Mouse (Mus musculus) left cerebral cortex, postnatal 10 days (tissue): ENCODE data around the gene Rspo4. TPM values are rescaled to one million over a fixed set of nuclear protein-coding genes. Genes with fewer than 3 reads are reported as not detected.

Experiments
- DNase-seq, 2 experiments: peaks; one replicate each; pipeline ENCODE4 v3.0.0; 2021 to 2022; ENCODE audit warnings: low spot score in 2 of 2, mixed read lengths in 1 of 2; ENCODE audit errors: extremely low spot score in 1 of 2
- intact Hi-C: fragments of 180-260 bp; cut with DNase I; formaldehyde crosslinking; loops from one replicate; pipeline ENCODE4 v1.15.1; 2025
- total RNA-seq, 2 experiments: library from RNA; stranded (reverse); gene quantifications; 2 replicates each; pipeline ENCODE4 v1.2.3; 2021

Gene Rspo4
- total RNA-seq, 2 experiments from 2014 or later, result 0.19 TPM; not detected in 1

GRCm38 (mm10) chr2:151907020-151907419 is 64.3 kb downstream of the Rspo4 start:
- intact Hi-C loops, result no loop called here
- DNase-seq, result no peak

- intact Hi-C loops, result no loop called here
- no peak for DNase-seq
These were observed 66.7 kb downstream of the Rspo4 start for GRCm38 (mm10) chr2:151909386-151909785.

DNA sequence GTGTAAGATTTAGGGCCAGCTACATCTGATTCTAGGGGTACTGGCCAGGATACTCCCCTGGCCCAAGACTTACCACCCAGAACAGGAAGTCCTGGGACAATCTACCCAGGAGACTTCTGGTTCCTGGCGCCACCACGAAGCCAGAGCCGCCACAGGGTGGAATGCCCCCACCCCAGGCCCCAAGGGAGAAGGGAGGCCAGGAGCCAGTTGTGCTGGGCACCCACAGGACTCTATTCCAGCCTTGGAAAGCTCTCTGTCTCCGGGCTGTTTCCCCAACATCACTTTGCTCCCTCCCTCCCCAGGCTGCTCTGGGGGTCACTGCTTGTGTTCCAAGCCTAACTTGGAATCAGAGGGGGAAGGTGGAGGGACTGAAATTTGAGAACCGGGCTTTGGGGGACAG is 67.8 kb downstream of the Rspo4 start:
- intact Hi-C loops, result no loop called here
- DNase-seq, result no peak

GRCm38 (mm10) chr2:151910919-151911500 is 68.3 kb downstream of the Rspo4 start, which contains the start of gene Angpt4:
Gene Angpt4, plus strand, starts transcription at chr2:151911210.
- DNase-seq, result no peak
- intact Hi-C loops, result no loop called here

- intact Hi-C loops, result no loop called here
- no peak for DNase-seq
These were observed 69.0 kb downstream of the Rspo4 start for GRCm38 (mm10) chr2:151911751-151912150.

DNA sequence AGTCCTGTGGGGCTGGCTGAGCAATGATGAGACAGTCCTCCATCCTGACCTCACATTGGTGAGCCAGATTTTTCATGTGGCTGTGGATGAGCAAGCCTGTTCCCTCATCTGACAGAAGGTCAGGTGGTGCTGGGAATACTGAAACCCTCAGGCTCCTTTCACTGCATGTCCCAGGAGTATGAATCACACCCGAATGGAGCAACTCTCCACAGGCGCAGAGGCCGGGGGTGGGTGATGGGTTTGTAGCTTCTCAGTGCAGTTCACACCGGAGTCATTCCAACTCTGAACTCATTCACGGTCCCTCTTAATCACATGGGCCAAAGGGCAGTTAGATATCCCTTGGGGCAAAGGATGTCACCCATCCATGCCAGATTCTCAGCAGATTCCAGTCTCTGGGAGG is 71.4 kb downstream of the Rspo4 start:
- intact Hi-C loops, result no loop called here
- DNase-seq, result no peak

DNA sequence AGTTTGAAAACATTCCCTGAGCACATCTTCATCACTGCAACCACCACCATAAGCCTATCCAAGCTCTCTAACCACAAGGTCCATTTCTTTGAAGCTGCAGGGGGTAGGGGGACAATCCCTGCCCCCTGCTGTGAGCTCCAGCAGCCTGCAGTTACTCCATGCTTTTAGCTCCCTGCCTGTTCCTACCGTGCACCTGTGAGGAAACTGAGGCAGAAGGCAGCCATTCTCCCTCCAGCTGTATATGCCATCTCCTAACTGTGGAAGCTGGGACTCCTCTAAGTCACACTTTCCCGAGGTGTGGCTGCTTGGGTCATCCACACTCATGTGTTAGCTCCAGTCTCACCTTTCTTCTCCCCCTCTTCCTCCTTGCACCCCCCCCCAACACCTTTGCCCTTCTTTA is 72.4 kb downstream of the Rspo4 start:
- intact Hi-C loops, result no loop called here
- no peak for DNase-seq

DNA sequence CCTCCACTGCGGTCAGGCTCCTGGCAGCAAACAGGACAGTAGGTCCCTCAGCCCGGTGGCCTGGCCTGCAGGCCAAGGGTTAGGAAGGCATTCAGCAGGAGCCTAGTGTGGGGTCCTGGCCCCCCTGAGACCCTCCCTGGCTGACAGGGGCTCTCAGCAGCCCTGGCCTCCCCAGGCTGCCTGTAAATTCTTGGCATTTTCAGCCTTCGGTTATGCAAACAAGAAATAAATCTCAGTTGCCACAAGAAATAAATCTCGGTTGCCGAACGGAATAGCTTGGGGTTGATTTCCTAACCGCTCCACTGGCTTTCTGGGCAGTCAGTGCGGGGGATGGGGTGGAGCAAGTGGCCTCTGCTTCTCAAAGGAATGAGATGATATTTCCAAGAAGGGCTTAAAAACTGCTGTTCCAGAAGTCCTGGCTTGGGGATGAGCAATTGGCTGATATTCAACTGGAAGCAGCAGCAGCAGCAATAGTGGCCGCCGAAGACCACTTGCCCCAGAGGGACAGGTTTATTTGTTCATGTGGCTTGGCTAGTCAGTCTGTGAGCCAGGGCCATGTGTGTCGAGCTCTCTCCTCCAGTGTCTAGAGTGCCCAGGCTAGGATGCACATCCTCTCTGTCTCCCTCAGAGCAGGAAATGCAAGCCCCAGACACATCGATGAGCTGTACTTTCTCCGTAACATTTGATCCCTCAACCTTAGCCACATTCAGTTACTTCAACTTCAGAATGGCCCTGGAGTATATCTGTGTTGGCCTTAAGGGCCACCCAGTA is 73.5 kb downstream of the Rspo4 start:
- intact Hi-C loops, result no loop called here
- DNase-seq, result no peak

DNA sequence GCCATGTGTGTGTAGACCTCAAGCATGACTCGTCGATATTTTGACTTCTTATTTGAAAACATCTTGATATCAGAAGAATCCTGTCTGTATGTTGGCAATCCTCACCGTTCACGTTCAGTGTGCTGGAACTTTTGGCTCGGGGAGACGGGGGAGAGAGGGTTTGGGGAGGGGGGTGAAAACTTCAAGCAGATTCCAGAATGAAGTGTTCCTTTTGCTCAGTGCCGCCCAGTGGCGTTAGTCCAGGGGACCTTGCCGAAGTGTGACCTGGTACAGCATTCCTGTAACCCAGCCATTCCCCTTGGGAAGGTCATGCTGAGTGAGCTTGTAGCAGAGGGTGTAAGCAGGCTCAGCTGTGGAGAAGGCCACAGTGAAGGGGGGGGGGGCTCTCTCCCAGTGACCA is 76.4 kb downstream of the Rspo4 start:
- intact Hi-C loops, result no loop called here

GRCm38 (mm10) chr2:151921068-151921467 is 78.3 kb downstream of the Rspo4 start:
- no peak for DNase-seq
- intact Hi-C loops, result no loop called here

More for the DNA sequence above, 76.4 kb downstream of the Rspo4 start:
- no peak for DNase-seq

- intact Hi-C loops, result no loop called here
- no peak for DNase-seq
These were observed 78.9 kb downstream of the Rspo4 start for GRCm38 (mm10) chr2:151921596-151921995.

Other genes starting within 250 kb of the Rspo4 start
- gene Snph, start 210.3 kb upstream of the Rspo4 start, total RNA-seq, result 100 to 1,000 TPM; 162 to 164 TPM
- gene Rad21l, start 174.4 kb upstream of the Rspo4 start, total RNA-seq, result under 1 TPM; 0.63 to 0.66 TPM
- gene Tmem74b, start 140.9 kb upstream of the Rspo4 start, total RNA-seq, result 10 to 100 TPM; 10.8 to 10.9 TPM
- 10 to 100 TPM; 43.9 to 48.6 TPM for gene Psmf1, start 98.7 kb upstream of the Rspo4 start, total RNA-seq
- under 1 TPM in 1 of 2 experiments, not detected in 1; 0.19 TPM for gene Angpt4, start 68.3 kb downstream of the Rspo4 start, total RNA-seq
- gene Fam110a, start 137.3 kb downstream of the Rspo4 start, total RNA-seq, result 1 to 10 TPM; 6.8 to 7.8 TPM
- 1 to 10 TPM; 3.0 to 3.6 TPM for gene Slc52a3, start 153.6 kb downstream of the Rspo4 start, total RNA-seq
- 1 to 10 TPM; 7.8 to 8.5 TPM for gene Scrt2, start 238.6 kb downstream of the Rspo4 start, total RNA-seq